19 mouse cellular contexts compared by ENCODE assay signal in genomic region chr11:98914196-98914595, GRCm38 (mm10). TPM values are rescaled to one million over a fixed set of nuclear protein-coding genes. Genes with fewer than 3 reads are reported as not detected.
DNase-seq lines count a peak whose midpoint lies in the region; ATAC-seq and TF ChIP-seq lines count a peak whose summit lies in the region.
"Had no signal": no experiment of that assay in that cellular context is flagged by ENCODE, and none has a peak within 500 bp of the region (broad histone marks: within the 10 kb centered on the region; RNA-seq: fewer than 3 reads in every experiment).

No protein-coding gene starts in this region.

- WGBS in kidney, embryonic 14.5 days: 62% methylated on average over 11 of the region's 11 CpGs
- WGBS in lung, postnatal 0 days: 41% methylated on average over 11 of the region's 11 CpGs
- 68% methylated on average over 11 of the region's 11 CpGs for WGBS in embryonic facial prominence, embryonic 10.5 days
- WGBS in forebrain, embryonic 15.5 days: 89% methylated on average over 11 of the region's 11 CpGs

- no peak overlapping the region for H3K9ac ChIP-seq in kidney, embryonic 14.5 days (ENCODE audit: low read depth, low read length)
- H3K9ac ChIP-seq in lung, postnatal 0 days (replicated peaks; ENCODE audit: low read depth): no peak overlapping the region
- no peak overlapping the region for H3K9ac ChIP-seq in forebrain, embryonic 15.5 days (replicated peaks)
- H3K9ac ChIP-seq: embryonic facial prominence, embryonic 12.5 days; heart, embryonic 13.5 days; hindbrain, embryonic 13.5 days had no signal

- no peak for TF ChIP-seq CTCF in lung, postnatal 0 days (IDR thresholded peaks at IDR 0.05)

- H3K27me3 ChIP-seq in kidney, embryonic 14.5 days (ENCODE audit: control insufficient read depth, insufficient read depth, low read length): no peaks in the 10 kb centered on the region
- H3K27me3 ChIP-seq in lung, postnatal 0 days (replicated peaks; ENCODE audit: insufficient read depth, low read length): no peaks in the 10 kb centered on the region
- H3K27me3 ChIP-seq in embryonic facial prominence, embryonic 10.5 days (replicated peaks; ENCODE audit: low read depth, poor library complexity, severe bottlenecking): no peaks in the 10 kb centered on the region
- no peaks in the 10 kb centered on the region for H3K27me3 ChIP-seq in forebrain, embryonic 15.5 days
- H3K27me3 ChIP-seq: embryonic facial prominence, embryonic 12.5 days; heart, embryonic 13.5 days; hindbrain, embryonic 13.5 days had no signal

- H3K4me2 ChIP-seq in kidney, embryonic 14.5 days (replicated peaks; ENCODE audit: low read depth, low read length): no peak overlapping the region
- H3K4me2 ChIP-seq in lung, postnatal 0 days (replicated peaks; ENCODE audit: low read depth, low read length): no peak overlapping the region
- no peak overlapping the region for H3K4me2 ChIP-seq in forebrain, embryonic 15.5 days (replicated peaks)
- H3K4me2 ChIP-seq: embryonic facial prominence, embryonic 12.5 days; heart, embryonic 13.5 days; hindbrain, embryonic 13.5 days had no signal

- TF ChIP-seq EP300 in lung, postnatal 0 days (IDR thresholded peaks at IDR 0.05): no peak

- peak; percentile 59 for DNase-seq in kidney, postnatal 10 days
- no peak for DNase-seq in lung, postnatal 0 days (ENCODE audit: low spot score)
- no peak for DNase-seq in lung, adult 18-20 months
- peak; percentile 83 for DNase-seq in adipocyte (ENCODE audit: low spot score)
- peak; percentile 35 for DNase-seq in embryonic facial prominence, embryonic 10.5 days (ENCODE audit: low spot score)
- DNase-seq: adrenal gland, adult 8-10 months; adrenal gland, postnatal 36 days; cerebellum, adult 11 months; cerebellum, adult 8-10 months; cerebellum, postnatal 14 days; embryo, embryonic 11 days; gastrocnemius, postnatal 10 days had no signal

- H3K36me3 ChIP-seq in kidney, embryonic 14.5 days (ENCODE audit: control insufficient read depth, insufficient read depth, low read length): peaks cover 84% of the 10 kb centered on the region
- no peaks in the 10 kb centered on the region for H3K36me3 ChIP-seq in lung, postnatal 0 days (ENCODE audit: insufficient read depth, low read length)
- peaks cover 100% of the 10 kb centered on the region for H3K36me3 ChIP-seq in embryonic facial prominence, embryonic 10.5 days (replicated peaks)
- H3K36me3 ChIP-seq in forebrain, embryonic 15.5 days: no peaks in the 10 kb centered on the region
- H3K36me3 ChIP-seq: hindbrain, embryonic 13.5 days had no signal

- no peaks in the 10 kb centered on the region for H3K9me3 ChIP-seq in kidney, embryonic 14.5 days (ENCODE audit: control insufficient read depth, low read length)
- no peaks in the 10 kb centered on the region for H3K9me3 ChIP-seq in lung, postnatal 0 days (ENCODE audit: low read length)
- no peaks in the 10 kb centered on the region for H3K9me3 ChIP-seq in embryonic facial prominence, embryonic 10.5 days
- no peaks in the 10 kb centered on the region for H3K9me3 ChIP-seq in forebrain, embryonic 15.5 days
- H3K9me3 ChIP-seq: embryonic facial prominence, embryonic 12.5 days; heart, embryonic 13.5 days; hindbrain, embryonic 13.5 days had no signal

- no peak overlapping the region for H3K27ac ChIP-seq in kidney, embryonic 14.5 days (ENCODE audit: low read depth, low read length)
- no peak overlapping the region for H3K27ac ChIP-seq in lung, postnatal 0 days (ENCODE audit: low read length)
- no peak overlapping the region for H3K27ac ChIP-seq in embryonic facial prominence, embryonic 10.5 days (replicated peaks)
- H3K27ac ChIP-seq in forebrain, embryonic 15.5 days (replicated peaks): no peak overlapping the region
- H3K27ac ChIP-seq: embryonic facial prominence, embryonic 12.5 days; heart, embryonic 13.5 days; hindbrain, postnatal 0 days had no signal

- no peak overlapping the region for H3K4me3 ChIP-seq in kidney, embryonic 14.5 days (ENCODE audit: low read length)
- H3K4me3 ChIP-seq in lung, postnatal 0 days (ENCODE audit: low read depth, low read length): no peak overlapping the region
- H3K4me3 ChIP-seq in embryonic facial prominence, embryonic 10.5 days: no peak overlapping the region
- no peak overlapping the region for H3K4me3 ChIP-seq in forebrain, embryonic 15.5 days
- H3K4me3 ChIP-seq: embryonic facial prominence, embryonic 12.5 days; heart, embryonic 13.5 days; hindbrain, embryonic 13.5 days had no signal

- peaks cover 4% of the 10 kb centered on the region for H3K4me1 ChIP-seq in kidney, embryonic 14.5 days (ENCODE audit: control insufficient read depth, insufficient read depth, low read length)
- H3K4me1 ChIP-seq in lung, postnatal 0 days (ENCODE audit: insufficient read depth, low read depth, low read length): no peaks in the 10 kb centered on the region
- peaks cover 35% of the 10 kb centered on the region for H3K4me1 ChIP-seq in embryonic facial prominence, embryonic 10.5 days
- H3K4me1 ChIP-seq in forebrain, embryonic 15.5 days: peaks cover 3% of the 10 kb centered on the region; the same call in 1 of the 2 replicates

- no peak for ATAC-seq in kidney, embryonic 14.5 days (ENCODE audit: low FRiP score, low TSS enrichment)
- peak; percentile 13; the same call in 1 of the 2 replicates for ATAC-seq in lung, postnatal 0 days
- no peak for ATAC-seq in forebrain, embryonic 15.5 days (replicated peaks)
- ATAC-seq: forebrain, embryonic 16.5 days; hindbrain, postnatal 0 days had no signal

RNA-seq across cellular contexts. Expression of gene Cdc6, which starts 6.6 kb away (rescaled TPM):
- 32.5 and 44.1 TPM in 2 replicates for polyA plus RNA-seq in kidney, embryonic 14.5 days (2014; fragmentation: Nextera tagmentation; extraction: Ambion mirVana)
- polyA plus RNA-seq in lung, postnatal 0 days (2015; fragmentation: Nextera tagmentation; extraction: Ambion mirVana): 2.5 and 2.6 TPM in 2 replicates
- 65.1 and 69.1 TPM in 2 replicates for polyA plus RNA-seq in embryonic facial prominence, embryonic 10.5 days (2016; fragmentation: Nextera tagmentation; extraction: Ambion mirVana)
- polyA plus RNA-seq in forebrain, embryonic 15.5 days (2015; fragmentation: Nextera tagmentation; extraction: Ambion mirVana): 11.2 and 12.1 TPM in 2 replicates

RNA-seq across cellular contexts. Expression of gene Rara, which starts 13.4 kb away (rescaled TPM):
- polyA plus RNA-seq in kidney, embryonic 14.5 days (2014; fragmentation: Nextera tagmentation; extraction: Ambion mirVana): 27.7 and 36.7 TPM in 2 replicates
- 26.2 and 28.8 TPM in 2 replicates for polyA plus RNA-seq in lung, postnatal 0 days (2015; fragmentation: Nextera tagmentation; extraction: Ambion mirVana)
- 34.0 and 35.6 TPM in 2 replicates for polyA plus RNA-seq in embryonic facial prominence, embryonic 10.5 days (2016; fragmentation: Nextera tagmentation; extraction: Ambion mirVana)
- 9.2 and 9.9 TPM in 2 replicates for polyA plus RNA-seq in forebrain, embryonic 15.5 days (2015; fragmentation: Nextera tagmentation; extraction: Ambion mirVana)

RNA-seq across cellular contexts. Expression of gene Wipf2, which starts 50.8 kb away (rescaled TPM):
- polyA plus RNA-seq in kidney, embryonic 14.5 days (2014; fragmentation: Nextera tagmentation; extraction: Ambion mirVana): 6.5 and 6.7 TPM in 2 replicates
- 4.0 and 4.1 TPM in 2 replicates for polyA plus RNA-seq in lung, postnatal 0 days (2015; fragmentation: Nextera tagmentation; extraction: Ambion mirVana)
- polyA plus RNA-seq in embryonic facial prominence, embryonic 10.5 days (2016; fragmentation: Nextera tagmentation; extraction: Ambion mirVana): 5.0 and 5.4 TPM in 2 replicates
- polyA plus RNA-seq in forebrain, embryonic 15.5 days (2015; fragmentation: Nextera tagmentation; extraction: Ambion mirVana): 4.4 and 5.1 TPM in 2 replicates

Comparison
In these comparisons a context has a peak if more than half of its experiments do, and no peak if none do; other contexts are left out.
1. DNase-seq: peak in kidney, postnatal 10 days (single experiment), adipocyte (single experiment) and embryonic facial prominence, embryonic 10.5 days (single experiment); none in lung, postnatal 0 days (single experiment) and lung, adult 18-20 months (0 of 2).